22 mouse cellular contexts compared by ENCODE assay signal in the genomic region with DNA sequence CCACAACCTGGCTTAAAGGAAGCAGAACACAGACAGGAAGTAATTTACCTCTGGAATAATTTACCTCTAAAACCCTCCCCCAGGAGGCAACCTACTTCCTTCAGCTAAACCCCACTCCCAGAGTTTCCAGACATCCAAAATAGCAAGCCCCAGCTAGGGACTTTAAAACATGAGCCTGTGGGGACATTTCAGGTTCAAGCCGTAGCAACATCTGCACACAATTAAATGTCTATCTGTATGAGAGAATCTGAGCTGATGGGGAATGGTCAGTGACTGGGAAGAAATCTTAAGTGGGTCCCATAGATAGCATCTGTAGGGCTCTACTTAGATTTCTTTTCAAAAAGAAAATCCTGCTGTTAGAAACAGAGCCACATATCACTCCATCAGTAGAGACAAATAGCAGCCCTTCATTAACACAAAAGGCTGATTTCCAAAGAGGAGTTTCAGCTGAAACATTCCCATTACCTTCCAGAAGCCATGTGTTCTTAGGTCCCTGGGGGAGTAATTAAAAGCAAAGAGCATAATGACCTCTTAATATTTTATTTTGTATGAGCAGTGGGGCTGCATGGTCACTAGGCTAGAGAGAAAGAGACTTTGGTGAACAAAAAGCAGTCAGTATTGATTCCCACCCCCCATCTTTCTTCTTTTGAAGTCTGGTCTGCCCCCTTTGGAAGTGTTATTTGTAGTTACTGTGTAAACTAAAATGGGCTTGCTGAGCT.
DNase-seq lines count a peak whose midpoint lies in the region; ATAC-seq and TF ChIP-seq lines count a peak whose summit lies in the region.
"Had no signal": no experiment of that assay in that cellular context is flagged by ENCODE, and none has a peak within 500 bp of the region (broad histone marks: within the 10 kb centered on the region; RNA-seq: fewer than 3 reads in every experiment).

No protein-coding gene starts in this region.

- peak overlapping the region; percentile 40; the same call in 1 of the 2 replicates for H3K27ac ChIP-seq in hindbrain, embryonic 13.5 days
- no peak overlapping the region for H3K27ac ChIP-seq in hindbrain, postnatal 0 days
- 0 out of 2 replicates have a peak overlapping the region, but pooled peaks have one; percentile 18 for H3K27ac ChIP-seq in embryonic facial prominence, embryonic 13.5 days
- H3K27ac ChIP-seq in limb, embryonic 13.5 days, result peak overlapping the region; percentile 44; the same call in 1 of the 2 replicates
- H3K27ac ChIP-seq: embryonic facial prominence, embryonic 12.5 days; kidney, postnatal 0 days; left cerebral cortex, adult 2 months; limb, embryonic 15.5 days; stomach, postnatal 0 days had no signal

- no peak for TF ChIP-seq POLR2A in lung, adult 2 months (IDR thresholded peaks at IDR 0.05; ENCODE audit: borderline replicate concordance, extremely low read depth, low read depth, low read length)

- H3K4me2 ChIP-seq in hindbrain, embryonic 13.5 days, result no peak overlapping the region
- H3K4me2 ChIP-seq in hindbrain, postnatal 0 days (ENCODE audit: low read depth, low read length), result no peak overlapping the region
- no peak overlapping the region for H3K4me2 ChIP-seq in embryonic facial prominence, embryonic 13.5 days
- no peak overlapping the region for H3K4me2 ChIP-seq in limb, embryonic 13.5 days (replicated peaks)
- H3K4me2 ChIP-seq: embryonic facial prominence, embryonic 12.5 days; limb, embryonic 15.5 days had no signal

- H3K9me3 ChIP-seq in hindbrain, embryonic 13.5 days, result no peaks in the 10 kb centered on the region
- H3K9me3 ChIP-seq in hindbrain, postnatal 0 days (ENCODE audit: low read length), result no peaks in the 10 kb centered on the region
- H3K9me3 ChIP-seq in embryonic facial prominence, embryonic 13.5 days, result no peaks in the 10 kb centered on the region
- peaks cover 3% of the 10 kb centered on the region; the same call in 1 of the 2 replicates for H3K9me3 ChIP-seq in limb, embryonic 13.5 days
- H3K9me3 ChIP-seq: embryonic facial prominence, embryonic 12.5 days; limb, embryonic 15.5 days had no signal

- 41% methylated on average over 1 of the region's 1 CpGs for WGBS in hindbrain, embryonic 13.5 days
- 44% methylated on average over 1 of the region's 1 CpGs for WGBS in hindbrain, postnatal 0 days
- WGBS in embryonic facial prominence, embryonic 13.5 days, result 30% methylated on average over 1 of the region's 1 CpGs
- WGBS in limb, embryonic 13.5 days, result 13% methylated on average over 1 of the region's 1 CpGs
- WGBS in lung, adult 2 months, result 92% methylated on average over 1 of the region's 1 CpGs

- ATAC-seq in hindbrain, embryonic 13.5 days (ENCODE audit: low FRiP score), result no peak
- no peak for ATAC-seq in hindbrain, postnatal 0 days
- ATAC-seq in embryonic facial prominence, embryonic 13.5 days (ENCODE audit: insufficient number of reproducible peaks, insufficient read depth, low FRiP score, low TSS enrichment, low read depth), result no peak
- ATAC-seq in limb, embryonic 13.5 days (ENCODE audit: low FRiP score, low read depth), result peak; percentile 44; the same call in 1 of the 2 replicates
- ATAC-seq: CD4-positive, CD25-positive, alpha-beta regulatory T cell, adult 4 months; intestine, postnatal 0 days had no signal

- no peak overlapping the region for H3K9ac ChIP-seq in hindbrain, embryonic 13.5 days
- H3K9ac ChIP-seq in hindbrain, postnatal 0 days (replicated peaks; ENCODE audit: low read length), result no peak overlapping the region
- H3K9ac ChIP-seq in embryonic facial prominence, embryonic 13.5 days, result no peak overlapping the region
- no peak overlapping the region for H3K9ac ChIP-seq in limb, embryonic 13.5 days
- H3K9ac ChIP-seq: embryonic facial prominence, embryonic 12.5 days; limb, embryonic 15.5 days had no signal

- H3K4me1 ChIP-seq in hindbrain, embryonic 13.5 days (replicated peaks), result peaks cover 6% of the 10 kb centered on the region
- H3K4me1 ChIP-seq in hindbrain, postnatal 0 days (ENCODE audit: insufficient read depth, low read length), result no peaks in the 10 kb centered on the region; the same call in 1 of the 2 replicates
- peaks cover 4% of the 10 kb centered on the region for H3K4me1 ChIP-seq in embryonic facial prominence, embryonic 13.5 days
- H3K4me1 ChIP-seq in limb, embryonic 13.5 days, result peaks cover 7% of the 10 kb centered on the region; the same call in 1 of the 2 replicates
- H3K4me1 ChIP-seq in lung, adult 2 months (ENCODE audit: control insufficient read depth, insufficient read depth, low read length), result no peaks in the 10 kb centered on the region
- H3K4me1 ChIP-seq: embryonic facial prominence, embryonic 12.5 days had no signal

- H3K4me3 ChIP-seq in hindbrain, embryonic 13.5 days, result no peak overlapping the region
- no peak overlapping the region for H3K4me3 ChIP-seq in hindbrain, postnatal 0 days (ENCODE audit: low read length)
- no peak overlapping the region for H3K4me3 ChIP-seq in embryonic facial prominence, embryonic 13.5 days
- H3K4me3 ChIP-seq in limb, embryonic 13.5 days, result no peak overlapping the region
- no peak overlapping the region for H3K4me3 ChIP-seq in lung, adult 2 months (replicated peaks; ENCODE audit: extremely low read depth, low read depth, low read length)
- H3K4me3 ChIP-seq: embryonic facial prominence, embryonic 12.5 days; left cerebral cortex, adult 2 months; limb, embryonic 15.5 days had no signal

- peak; percentile 26 for DNase-seq in embryo, embryonic 10 days (ENCODE audit: low spot score)
- no peak for DNase-seq in embryo, embryonic 9.5 days (ENCODE audit: extremely low spot score)
- no peak for DNase-seq in hindbrain, postnatal 0 days (ENCODE audit: low spot score)
- no peak for DNase-seq in lung, adult 2 months
- no peak for DNase-seq in ovary, postnatal 36 days (ENCODE audit: low spot score)
- DNase-seq: cerebellum, adult 9-11 months; gastrocnemius, postnatal 10 days; heart, adult 18-20 months; heart, postnatal 4 days; right cerebral cortex, postnatal 14 days; thymus, postnatal 25 days had no signal

- H3K36me3 ChIP-seq in hindbrain, embryonic 13.5 days, result peaks cover 18% of the 10 kb centered on the region
- no peaks in the 10 kb centered on the region for H3K36me3 ChIP-seq in hindbrain, postnatal 0 days (ENCODE audit: insufficient read depth, low read length)
- peaks cover 29% of the 10 kb centered on the region for H3K36me3 ChIP-seq in embryonic facial prominence, embryonic 13.5 days
- H3K36me3 ChIP-seq in limb, embryonic 13.5 days, result peaks cover 38% of the 10 kb centered on the region
- H3K36me3 ChIP-seq: G1E; limb, embryonic 15.5 days had no signal

- TF ChIP-seq CTCF in hindbrain, postnatal 0 days (IDR thresholded peaks at IDR 0.05; ENCODE audit: low read depth), result no peak
- TF ChIP-seq CTCF in lung, adult 2 months (IDR thresholded peaks at IDR 0.05; ENCODE audit: insufficient read depth, low read length), result no peak

- H3K27me3 ChIP-seq in hindbrain, embryonic 13.5 days, result no peaks in the 10 kb centered on the region
- no peaks in the 10 kb centered on the region for H3K27me3 ChIP-seq in hindbrain, postnatal 0 days (ENCODE audit: insufficient read depth, low read length)
- H3K27me3 ChIP-seq in embryonic facial prominence, embryonic 13.5 days, result no peaks in the 10 kb centered on the region
- H3K27me3 ChIP-seq in limb, embryonic 13.5 days, result no peaks in the 10 kb centered on the region
- H3K27me3 ChIP-seq: embryonic facial prominence, embryonic 12.5 days; limb, embryonic 15.5 days had no signal
